In the genomic region with DNA sequence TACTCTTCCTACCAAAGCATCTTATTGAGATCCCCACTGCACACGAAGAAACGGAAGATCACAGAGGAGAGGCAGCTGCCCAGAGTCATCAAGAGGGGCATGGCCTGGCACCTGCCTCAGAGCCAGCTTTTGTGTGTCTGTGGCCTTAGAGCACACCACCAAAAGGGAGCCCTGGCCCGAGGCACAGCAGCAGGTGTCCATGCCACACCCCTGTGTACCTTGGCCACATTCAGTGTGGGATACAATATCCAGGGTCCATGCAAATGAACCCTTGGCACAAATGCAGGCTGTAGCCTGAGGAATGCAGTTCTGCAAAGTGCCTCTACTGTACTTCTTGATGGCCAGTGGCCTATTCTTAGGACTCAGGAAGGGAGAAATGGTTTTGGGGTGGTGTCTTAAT, we compare ENCODE assay signal across 23 mouse cellular contexts. TPM values are rescaled to one million over a fixed set of nuclear protein-coding genes. Genes with fewer than 3 reads are reported as not detected.
A peak's percentile ranks its signal among the peaks of the same experiment; 100 is the strongest.
DNase-seq lines count a peak whose midpoint lies in the region; ATAC-seq and TF ChIP-seq lines count a peak whose summit lies in the region.
"Had no signal": no experiment of that assay in that cellular context is flagged by ENCODE, and none has a peak within 500 bp of the region (broad histone marks: within the 10 kb centered on the region; RNA-seq: fewer than 3 reads in every experiment).

No protein-coding gene starts in this region.

- peaks cover 5% of the 10 kb centered on the region; the same call in 1 of the 2 replicates for H3K4me1 ChIP-seq in kidney, embryonic 14.5 days (ENCODE audit: control insufficient read depth, insufficient read depth, low read length)
- peaks cover 13% of the 10 kb centered on the region for H3K4me1 ChIP-seq in neural tube, embryonic 14.5 days (ENCODE audit: control insufficient read depth, insufficient read depth, low read length)
- H3K4me1 ChIP-seq in neural tube, embryonic 15.5 days = peaks cover 31% of the 10 kb centered on the region
- peaks cover 33% of the 10 kb centered on the region for H3K4me1 ChIP-seq in small intestine, adult 2 months (ENCODE audit: control insufficient read depth, insufficient read depth, insufficient read length, low read length)

- H3K9me3 ChIP-seq in kidney, embryonic 14.5 days (ENCODE audit: control insufficient read depth, low read length) = no peaks in the 10 kb centered on the region
- H3K9me3 ChIP-seq in neural tube, embryonic 14.5 days (ENCODE audit: control insufficient read depth, low read length) = no peaks in the 10 kb centered on the region
- H3K9me3 ChIP-seq in neural tube, embryonic 15.5 days (replicated peaks) = no peaks in the 10 kb centered on the region
- H3K9me3 ChIP-seq: forebrain, embryonic 12.5 days; heart, embryonic 10.5 days had no signal

- peak; percentile 33 for DNase-seq in kidney, adult 11 months
- peak; percentile 54 to 55 for DNase-seq in kidney, postnatal 36 days
- DNase-seq in kidney, postnatal 14 days = no peak
- no peak for DNase-seq in adrenal gland, adult 18-20 months (ENCODE audit: low spot score in 2 of 2)
- DNase-seq: adrenal gland, adult 2 months; adrenal gland, postnatal 25 days; cerebellum, adult 18-20 months; cerebellum, adult 9-11 months; cerebellum, postnatal 36 days; gastrocnemius, postnatal 10 days; heart, adult 18-20 months; heart, postnatal 10 days; heart, postnatal 4 days had no signal

- TF ChIP-seq POLR2A in small intestine, adult 2 months (IDR thresholded peaks at IDR 0.05; ENCODE audit: low read depth, low read length) = no peak

- no peak for ATAC-seq in kidney, embryonic 14.5 days (ENCODE audit: low FRiP score, low TSS enrichment)
- ATAC-seq in neural tube, embryonic 14.5 days (ENCODE audit: low read depth) = no peak
- ATAC-seq in neural tube, embryonic 15.5 days (ENCODE audit: low FRiP score) = no peak
- ATAC-seq: activated CD4-positive, CD25-positive, alpha-beta regulatory T cell, adult 4 months; forebrain, embryonic 16.5 days; Patski had no signal

- H3K4me3 ChIP-seq in kidney, embryonic 14.5 days (ENCODE audit: low read length) = no peak overlapping the region
- H3K4me3 ChIP-seq in neural tube, embryonic 14.5 days (ENCODE audit: low read depth, low read length) = no peak overlapping the region
- no peak overlapping the region for H3K4me3 ChIP-seq in neural tube, embryonic 15.5 days (replicated peaks)
- no peak overlapping the region for H3K4me3 ChIP-seq in small intestine, adult 2 months (ENCODE audit: low read depth, low read length)
- H3K4me3 ChIP-seq: embryonic facial prominence, embryonic 13.5 days; forebrain, embryonic 12.5 days; heart, embryonic 10.5 days had no signal

- H3K36me3 ChIP-seq in kidney, embryonic 14.5 days (ENCODE audit: control insufficient read depth, insufficient read depth, low read length) = no peaks in the 10 kb centered on the region
- H3K36me3 ChIP-seq in neural tube, embryonic 14.5 days (ENCODE audit: control insufficient read depth, insufficient read depth, low read length) = no peaks in the 10 kb centered on the region
- H3K36me3 ChIP-seq in neural tube, embryonic 15.5 days = peaks cover 5% of the 10 kb centered on the region; the same call in 1 of the 2 replicates
- H3K36me3 ChIP-seq in small intestine, adult 2 months (ENCODE audit: control insufficient read depth, insufficient read depth, low read length) = no peaks in the 10 kb centered on the region
- H3K36me3 ChIP-seq: embryonic facial prominence, embryonic 13.5 days; heart, embryonic 10.5 days had no signal

- H3K4me2 ChIP-seq in kidney, embryonic 14.5 days (replicated peaks; ENCODE audit: low read depth, low read length) = no peak overlapping the region
- no peak overlapping the region for H3K4me2 ChIP-seq in neural tube, embryonic 14.5 days (ENCODE audit: low read depth, low read length)
- no peak overlapping the region for H3K4me2 ChIP-seq in neural tube, embryonic 15.5 days
- H3K4me2 ChIP-seq: embryonic facial prominence, embryonic 13.5 days; forebrain, embryonic 12.5 days had no signal

- H3K27me3 ChIP-seq in kidney, embryonic 14.5 days (ENCODE audit: control insufficient read depth, insufficient read depth, low read length) = peaks cover 7% of the 10 kb centered on the region; the same call in 1 of the 2 replicates
- no peaks in the 10 kb centered on the region for H3K27me3 ChIP-seq in neural tube, embryonic 14.5 days (ENCODE audit: control insufficient read depth, insufficient read depth, low read length)
- H3K27me3 ChIP-seq in neural tube, embryonic 15.5 days (replicated peaks) = no peaks in the 10 kb centered on the region
- 0 out of 2 replicates have a peak, but pooled peaks cover 1% of the 10 kb centered on the region for H3K27me3 ChIP-seq in small intestine, adult 2 months (ENCODE audit: control insufficient read depth, insufficient read depth, low read length)
- H3K27me3 ChIP-seq: Patski had no signal

- no peak overlapping the region for H3K9ac ChIP-seq in kidney, embryonic 14.5 days (ENCODE audit: low read depth, low read length)
- H3K9ac ChIP-seq in neural tube, embryonic 14.5 days (replicated peaks; ENCODE audit: low read depth, low read length) = 0 out of 2 replicates have a peak overlapping the region, but pooled peaks have one; percentile 7
- no peak overlapping the region for H3K9ac ChIP-seq in neural tube, embryonic 15.5 days (replicated peaks)
- H3K9ac ChIP-seq: embryonic facial prominence, embryonic 13.5 days; forebrain, embryonic 12.5 days had no signal

- no peak overlapping the region for H3K27ac ChIP-seq in kidney, embryonic 14.5 days (ENCODE audit: low read depth, low read length)
- no peak overlapping the region for H3K27ac ChIP-seq in neural tube, embryonic 14.5 days (ENCODE audit: low read depth, low read length)
- no peak overlapping the region for H3K27ac ChIP-seq in neural tube, embryonic 15.5 days (replicated peaks)
- H3K27ac ChIP-seq in small intestine, adult 2 months (ENCODE audit: insufficient read depth, low read depth, low read length) = peak overlapping the region; percentile 82
- H3K27ac ChIP-seq: embryonic facial prominence, embryonic 13.5 days; forebrain, embryonic 12.5 days; heart, embryonic 10.5 days had no signal

- TF ChIP-seq CTCF in small intestine, adult 2 months (IDR thresholded peaks at IDR 0.05; ENCODE audit: extremely low read depth, insufficient read length, insufficient replicate concordance, low read depth, low read length) = no peak

- WGBS in kidney, embryonic 14.5 days = 86% methylated on average over 3 of the region's 3 CpGs
- WGBS in neural tube, embryonic 14.5 days = 92% methylated on average over 3 of the region's 3 CpGs
- 90% methylated on average over 3 of the region's 3 CpGs for WGBS in neural tube, embryonic 15.5 days
- WGBS in small intestine, adult 2 months = 21% methylated on average over 3 of the region's 3 CpGs

RNA-seq across cellular contexts. Expression of a gene that starts 5.0 kb away (rescaled TPM):
- polyA plus RNA-seq in kidney, embryonic 14.5 days (2014; fragmentation: Nextera tagmentation; extraction: Ambion mirVana) = 2.2 and 3.9 TPM in 2 replicates
- polyA plus RNA-seq in neural tube, embryonic 14.5 days (2014; fragmentation: Nextera tagmentation; extraction: Ambion mirVana) = 34.9 and 36.9 TPM in 2 replicates
- polyA plus RNA-seq in neural tube, embryonic 15.5 days (2015; fragmentation: Nextera tagmentation; extraction: Ambion mirVana) = 37.9 and 44.0 TPM in 2 replicates
- 20.9 and 56.2 TPM in 2 replicates for polyA plus RNA-seq in small intestine, adult 2 months (2012; rRNA removed)
- 1 to 10 TPM; 1.7 to 3.1 TPM for total RNA-seq in adrenal gland, adult 18-20 months (2021)
- polyA plus RNA-seq: activated CD4-positive, CD25-positive, alpha-beta regulatory T cell, adult 4 months had no signal

RNA-seq across cellular contexts. Expression of a gene that starts 19.1 kb away (rescaled TPM):
- polyA plus RNA-seq in kidney, embryonic 14.5 days (2014; fragmentation: Nextera tagmentation; extraction: Ambion mirVana) = 48.7 and 49.9 TPM in 2 replicates
- polyA plus RNA-seq in neural tube, embryonic 14.5 days (2014; fragmentation: Nextera tagmentation; extraction: Ambion mirVana) = 6.6 and 8.1 TPM in 2 replicates
- polyA plus RNA-seq in neural tube, embryonic 15.5 days (2015; fragmentation: Nextera tagmentation; extraction: Ambion mirVana) = 6.1 and 9.8 TPM in 2 replicates
- 10.9 and 14.1 TPM in 2 replicates for polyA plus RNA-seq in small intestine, adult 2 months (2012; rRNA removed)
- total RNA-seq in adrenal gland, adult 18-20 months (2021) = 1 to 10 TPM; 1.2 to 4.2 TPM

RNA-seq across cellular contexts. Expression of a gene that starts 36.1 kb away (rescaled TPM):
- 115 and 157 TPM in 2 replicates for polyA plus RNA-seq in kidney, embryonic 14.5 days (2014; fragmentation: Nextera tagmentation; extraction: Ambion mirVana)
- polyA plus RNA-seq in neural tube, embryonic 14.5 days (2014; fragmentation: Nextera tagmentation; extraction: Ambion mirVana) = 379 and 405 TPM in 2 replicates
- polyA plus RNA-seq in neural tube, embryonic 15.5 days (2015; fragmentation: Nextera tagmentation; extraction: Ambion mirVana) = 368 and 390 TPM in 2 replicates
- 82.6 and 128 TPM in 2 replicates for polyA plus RNA-seq in small intestine, adult 2 months (2012; rRNA removed)
- total RNA-seq in adrenal gland, adult 18-20 months (2021) = 100 to 1,000 TPM; 218 to 255 TPM

Comparison
In these comparisons a context has a peak if more than half of its experiments do, and no peak if none do; other contexts are left out.
1. DNase-seq: peak in kidney, adult 11 months (single experiment) and kidney, postnatal 36 days (2 of 2); none in kidney, postnatal 14 days (single experiment) and adrenal gland, adult 18-20 months (0 of 2).